In the genomic region with DNA sequence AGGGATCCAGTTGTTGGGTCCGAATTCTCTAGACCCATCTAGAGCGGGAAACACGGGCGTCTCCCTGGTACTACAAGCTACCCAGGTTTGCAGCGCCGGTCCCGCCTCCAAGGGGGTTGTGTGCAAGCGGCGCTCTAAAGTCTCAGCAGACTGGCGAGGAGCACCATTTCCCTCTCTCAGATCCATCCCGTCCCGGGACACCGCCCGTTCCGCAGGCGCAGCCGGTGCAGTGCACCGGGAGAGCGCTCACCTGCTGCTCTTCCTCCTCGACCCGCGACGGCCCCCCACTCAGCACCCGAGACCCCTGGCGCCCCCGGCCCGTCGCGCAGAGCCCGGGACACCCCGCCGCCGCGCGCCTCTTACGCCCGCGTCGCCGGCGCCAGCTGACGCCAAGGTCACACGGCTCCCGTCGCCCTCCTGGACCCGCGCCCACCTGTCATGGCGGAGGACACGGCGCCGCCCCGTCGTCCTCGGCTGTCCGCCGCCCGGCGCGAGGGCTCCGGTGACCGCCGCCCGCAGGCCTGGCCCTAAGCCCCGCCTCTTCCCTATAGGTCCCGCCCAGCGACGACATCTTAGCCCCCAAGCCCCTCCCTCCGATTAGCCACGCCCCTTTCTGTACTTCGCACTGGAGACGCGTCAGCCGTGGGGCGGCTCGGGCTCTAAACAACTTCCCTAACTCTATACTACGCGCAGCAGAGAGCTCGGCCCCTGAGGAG, we compare ENCODE assay signal across 8 mouse cellular contexts. TPM values are rescaled to one million over a fixed set of nuclear protein-coding genes. Genes with fewer than 3 reads are reported as not detected.
A peak's percentile ranks its signal among the peaks of the same experiment; 100 is the strongest.
DNase-seq lines count a peak whose midpoint lies in the region; ATAC-seq lines count a peak whose summit lies in the region.

Gene Card19 (minus strand): TSS at position 534 of the 716 bp plus-strand sequence.

- ATAC-seq in inflammation-experienced regulatory T-cells, adult 6 months = peak; percentile 86
- ATAC-seq in megakaryocyte-erythroid progenitor cell, adult 5-6 weeks (replicated peaks; ENCODE audit: low FRiP score, low TSS enrichment, poor library complexity, severe bottlenecking) = peak; percentile 90

- intact Hi-C loops in gastrocnemius, postnatal 14 days (cut with DNase I; ENCODE audit: low total_unique reads) = no loop called here
- intact Hi-C loops in left cerebral cortex, postnatal 10 days (cut with DNase I) = no loop called here

- DNase-seq in adrenal gland, adult (ENCODE audit: inconsistent age in 2 of 2, low spot score in 1 of 2) = peak; percentile 98 to 99
- peak; percentile 98 for DNase-seq in embryo, embryonic 10.5 days (ENCODE audit: low spot score)
- peak; percentile 97 for DNase-seq in gastrocnemius, postnatal 14 days
- peak; percentile 84 to 96 for DNase-seq in left cerebral cortex, postnatal 10 days (ENCODE audit: extremely low spot score in 1 of 2, low spot score in 2 of 2)
- DNase-seq in right cerebral cortex, postnatal 25 days = peak; percentile 87
- peak; percentile 93 to 98 for DNase-seq in urinary bladder, postnatal 4 days (ENCODE audit: low spot score in 2 of 2)

RNA-seq across cellular contexts. Expression of gene Card19, which starts in this region (rescaled TPM):
- 10 to 100 TPM; 48.0 to 48.7 TPM for total RNA-seq in gastrocnemius, postnatal 14 days (2021)
- polyA plus RNA-seq in inflammation-experienced regulatory T-cells, adult 6 months (2017; shearing (Covaris generic)) = 10 to 100 TPM; 58.3 to 83.2 (median 61.4) TPM
- 10 to 100 TPM; 11.1 to 12.9 TPM for total RNA-seq in left cerebral cortex, postnatal 10 days (2021)
- total RNA-seq in megakaryocyte-erythroid progenitor cell, adult 5-6 weeks (2014; fragmentation: Nextera tagmentation) = 6.7 and 25.3 TPM in 2 replicates
- total RNA-seq in megakaryocyte-erythroid progenitor cell, adult 5-6 weeks (2017) = 11.8 and 16.6 TPM in 2 replicates

Comparison
In these comparisons a context has a peak if more than half of its experiments do, and no peak if none do; other contexts are left out.
1. Peak in every context shown above with its lines: DNase-seq and ATAC-seq.